Mouse (Mus musculus) adrenal gland, postnatal 14 days (tissue): ENCODE data around the gene Slc2a1. TPM values are rescaled to one million over a fixed set of nuclear protein-coding genes. Genes with fewer than 3 reads are reported as not detected.

Experiments used
- DNase-seq: peaks from one replicate; pipeline ENCODE4 v3.0.0; 2021; ENCODE audit warnings: mixed read lengths
- microRNA-seq, 2 experiments: library from miRNA; unstranded; fragments of <30 nt; microRNA quantifications; one replicate each; pipeline ENCODE4 v1.2.0; 2021
- total RNA-seq: library from RNA; stranded (reverse); gene quantifications from 2 replicates; pipeline ENCODE4 v1.2.3, GENCODE M21; 2021

The Slc2a1 gene
- total RNA-seq, 1 experiment from 2014 or later: 15.9 TPM

DNA sequence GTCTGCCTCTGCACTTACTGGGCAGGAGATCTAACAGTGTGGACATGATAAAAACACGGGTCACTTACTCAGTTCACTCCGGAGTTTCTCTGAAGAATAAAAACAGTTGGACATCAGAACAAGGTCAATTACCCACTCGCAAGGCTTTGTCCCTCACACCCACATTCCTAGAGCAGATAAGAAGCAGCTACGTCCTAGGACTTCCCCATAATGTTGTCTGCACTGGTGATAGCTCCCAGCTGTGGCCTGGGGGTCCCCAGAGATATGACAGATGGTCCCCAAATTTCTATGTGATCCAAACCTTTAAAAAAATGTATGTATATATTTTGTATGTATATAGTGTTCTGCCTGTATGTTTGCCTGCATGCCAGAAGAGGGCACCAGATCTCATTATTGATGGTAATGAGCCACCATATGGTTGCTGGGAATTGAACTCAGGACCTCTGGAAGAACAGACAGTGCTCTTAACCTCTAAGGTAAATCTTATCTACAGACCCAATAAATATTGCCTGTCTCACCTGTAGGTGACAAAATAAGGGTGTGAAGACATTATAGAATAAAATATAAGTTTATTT lies 71.7 kb downstream of the Slc2a1 start:
- peak; percentile 16 for DNase-seq

DNA sequence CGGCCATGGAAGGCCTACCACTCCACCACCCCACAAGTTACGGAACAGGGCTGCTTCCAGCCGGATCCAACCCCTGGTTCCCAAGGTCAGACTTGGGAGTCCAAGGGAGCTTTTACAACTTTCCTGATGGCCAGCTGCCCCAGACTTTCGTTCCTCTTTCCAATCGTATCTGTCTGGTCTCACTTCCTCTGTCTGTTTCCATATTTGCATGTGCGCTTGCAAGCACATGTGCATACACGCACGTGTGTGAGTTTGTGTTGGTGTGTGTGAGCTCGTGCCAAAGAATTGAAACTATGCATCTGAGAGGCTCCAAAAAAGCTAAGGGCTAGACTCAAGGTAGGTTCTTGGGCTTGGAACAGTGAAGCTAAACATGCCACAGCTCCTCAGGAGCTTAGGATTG lies 72.9 kb downstream of the Slc2a1 start:
- DNase-seq: no peak

GRCm38 (mm10) chr4:119183525-119183924 lies 75.0 kb downstream of the Slc2a1 start:
- no peak for DNase-seq

DNA sequence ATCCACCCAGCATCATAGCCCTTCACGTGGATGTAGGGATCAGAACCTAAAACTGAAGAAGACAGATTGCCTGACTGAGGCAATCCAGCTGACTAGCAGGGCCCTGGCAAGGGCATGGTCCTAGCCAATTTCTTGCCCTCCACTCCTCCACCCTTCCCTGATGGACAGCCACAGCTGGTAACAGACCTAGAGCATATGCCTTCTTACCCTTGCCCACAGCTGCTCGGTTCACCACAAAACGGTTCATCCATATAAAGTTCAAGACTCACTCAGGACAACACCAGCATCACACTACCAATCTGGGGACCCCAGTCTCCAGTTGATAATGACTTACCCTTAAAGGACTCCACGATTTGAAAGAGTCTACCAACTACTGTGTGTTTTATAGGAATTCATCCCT lies 77.3 kb downstream of the Slc2a1 start:
- DNase-seq: no peak

Small RNA genes lying within 50 kb of the gene (microRNA-seq; reads per million reads assigned to microRNA genes)
- 0 reads per million in 2 experiments for gene Mir1957a

Other genes starting within 250 kb of the Slc2a1 start
- not detected in 2 replicates for gene Olfr1331, start 244.1 kb upstream of the Slc2a1 start, total RNA-seq
- gene Olfr1330, start 220.1 kb upstream of the Slc2a1 start, total RNA-seq: not detected in 2 replicates
- gene Olfr1329, start 191.2 kb upstream of the Slc2a1 start, total RNA-seq: not detected in 2 replicates
- not detected in 2 replicates for gene Olfr1328, start 170.1 kb upstream of the Slc2a1 start, total RNA-seq
- 0.33 and 0.60 TPM in 2 replicates for gene Lao1, start 147.1 kb upstream of the Slc2a1 start, total RNA-seq
- 20.5 and 21.6 TPM in 2 replicates for gene Zfp691, start 65.5 kb downstream of the Slc2a1 start, total RNA-seq
- gene Ermap, start 81.3 kb downstream of the Slc2a1 start, total RNA-seq: 2.3 and 8.8 TPM in 2 replicates
- gene Svbp, start 86.6 kb downstream of the Slc2a1 start, total RNA-seq: 19.0 and 22.5 TPM in 2 replicates
- gene Tmem269, start 109.5 kb downstream of the Slc2a1 start, total RNA-seq: 0.30 TPM in 1 of 2 replicates, not detected in the other
- 24.6 and 30.8 TPM in 2 replicates for gene AU022252, start 124.0 kb downstream of the Slc2a1 start, total RNA-seq
- 27.5 and 27.9 TPM in 2 replicates for gene P3h1, start 124.2 kb downstream of the Slc2a1 start, total RNA-seq
- 0.19 and 0.41 TPM in 2 replicates for gene Cldn19, start 146.7 kb downstream of the Slc2a1 start, total RNA-seq
- 620 and 697 TPM in 2 replicates for gene Ybx1, start 185.9 kb downstream of the Slc2a1 start, total RNA-seq
- 19.9 and 23.8 TPM in 2 replicates for gene Ppih, start 211.8 kb downstream of the Slc2a1 start, total RNA-seq